Mouse (Mus musculus) granulocyte monocyte progenitor cell, adult 5-6 weeks (primary cell): ENCODE data around the gene Ugt2b34. TPM values are rescaled to one million over a fixed set of nuclear protein-coding genes. Genes with fewer than 3 reads are reported as not detected.

Experiments used
- total RNA-seq, 2 experiments: library from RNA; stranded (forward) in 1 of 2; stranded (reverse) in 1 of 2; fragments of 200-712, 200-1000 nt in 1 of 2; fragments of >200 nt in 1 of 2; fragmentation: Nextera tagmentation in 1 of 2; gene quantifications; 2 replicates each; pipeline ENCODE4 v1.2.3; 2014 to 2017

The Ugt2b34 gene
- total RNA-seq, 2 experiments from 2014 or later, result not detected

Other genes with a start within 250 kb of the Ugt2b34 start
- not detected in 2 replicates for gene Tmprss11b, start 230.6 kb downstream of the Ugt2b34 start, total RNA-seq (2014; fragmentation: Nextera tagmentation)
- gene Tmprss11b, start 230.6 kb downstream of the Ugt2b34 start, total RNA-seq (2017), result not detected in 2 replicates
- not detected in 2 replicates for gene Tmprss11e, start 161.1 kb downstream of the Ugt2b34 start, total RNA-seq (2014; fragmentation: Nextera tagmentation)
- not detected in 2 replicates for gene Tmprss11e, start 161.1 kb downstream of the Ugt2b34 start, total RNA-seq (2017)
- 86.3 and 90.3 TPM in 2 replicates for gene Ythdc1, start 102.7 kb downstream of the Ugt2b34 start, total RNA-seq (2014; fragmentation: Nextera tagmentation)
- 124 TPM in 2 replicates for gene Ythdc1, start 102.7 kb downstream of the Ugt2b34 start, total RNA-seq (2017)
- not detected in 2 replicates for gene Ugt2b1, start 19.6 kb upstream of the Ugt2b34 start, total RNA-seq (2014; fragmentation: Nextera tagmentation)
- gene Ugt2b1, start 19.6 kb upstream of the Ugt2b34 start, total RNA-seq (2017), result not detected in 2 replicates
- not detected in 2 replicates for gene Ugt2b35, start 93.9 kb upstream of the Ugt2b34 start, total RNA-seq (2014; fragmentation: Nextera tagmentation)
- not detected in 2 replicates for gene Ugt2b35, start 93.9 kb upstream of the Ugt2b34 start, total RNA-seq (2017)
- gene Ugt2b36, start 185.6 kb upstream of the Ugt2b34 start, total RNA-seq (2014; fragmentation: Nextera tagmentation), result not detected in 2 replicates
- gene Ugt2b36, start 185.6 kb upstream of the Ugt2b34 start, total RNA-seq (2017), result not detected in 2 replicates
- not detected in 2 replicates for gene Ugt2b5, start 233.4 kb upstream of the Ugt2b34 start, total RNA-seq (2014; fragmentation: Nextera tagmentation)
- gene Ugt2b5, start 233.4 kb upstream of the Ugt2b34 start, total RNA-seq (2017), result not detected in 2 replicates